ENCODE assay signal across 8 mouse cellular contexts in genomic region chr5:64136325-64136724, GRCm38 (mm10). TPM values are rescaled to one million over a fixed set of nuclear protein-coding genes. Genes with fewer than 3 reads are reported as not detected.
DNase-seq lines count a peak whose midpoint lies in the region; ATAC-seq and TF ChIP-seq lines count a peak whose summit lies in the region.
"Had no signal": no experiment of that assay in that cellular context is flagged by ENCODE, and none has a peak within 500 bp of the region (broad histone marks: within the 10 kb centered on the region; RNA-seq: fewer than 3 reads in every experiment).

No protein-coding gene starts in this region.

- H3K27me3 ChIP-seq in ES-Bruce4 (ENCODE audit: control insufficient read depth, insufficient read depth, low read length, poor library complexity, severe bottlenecking), result no peaks in the 10 kb centered on the region
- no peaks in the 10 kb centered on the region for H3K27me3 ChIP-seq in hindbrain, embryonic 14.5 days (ENCODE audit: control insufficient read depth, insufficient read depth, low read length)

- no peak for TF ChIP-seq EP300 in ES-Bruce4 (IDR thresholded peaks at IDR 0.05; ENCODE audit: insufficient read depth, low read depth, low read length)

- no peak overlapping the region for H3K27ac ChIP-seq in layer of hippocampus, adult 2 months
- H3K27ac ChIP-seq in ES-Bruce4 (ENCODE audit: insufficient read depth, low read length), result no peak overlapping the region
- H3K27ac ChIP-seq in bone marrow, adult 2 months (ENCODE audit: control insufficient read depth, insufficient read depth, low read depth, low read length, poor library complexity), result no peak overlapping the region
- no peak overlapping the region for H3K27ac ChIP-seq in hindbrain, embryonic 14.5 days

- peak; percentile 45; the same call in 1 of the 2 replicates for ATAC-seq in megakaryocyte, adult 5-6 weeks (ENCODE audit: poor library complexity, severe bottlenecking)
- ATAC-seq in hindbrain, embryonic 14.5 days (ENCODE audit: low FRiP score), result no peak
- ATAC-seq: forebrain, embryonic 16.5 days had no signal

- no peak overlapping the region for H3K9ac ChIP-seq in ES-Bruce4 (ENCODE audit: low read depth, poor library complexity, severe bottlenecking)
- no peak overlapping the region for H3K9ac ChIP-seq in hindbrain, embryonic 14.5 days

- 69% methylated on average over 5 of the region's 5 CpGs for WGBS in bone marrow, adult 2 months
- 79% methylated on average over 5 of the region's 5 CpGs for WGBS in hindbrain, embryonic 14.5 days

- TF ChIP-seq CTCF in layer of hippocampus, adult 2 months (conservative IDR thresholded peaks at IDR 0.05), result peak; percentile 72
- peak; percentile 70 for TF ChIP-seq CTCF in ES-Bruce4 (IDR thresholded peaks at IDR 0.05; ENCODE audit: low read depth, low read length)
- TF ChIP-seq CTCF in bone marrow, adult 2 months (IDR thresholded peaks at IDR 0.05; ENCODE audit: control insufficient read depth, insufficient read depth, low read length), result peak; percentile 68

- no peak for TF ChIP-seq POLR2A in ES-Bruce4 (IDR thresholded peaks at IDR 0.05; ENCODE audit: insufficient read depth, low read length)
- no peak for TF ChIP-seq POLR2A in bone marrow, adult 2 months (IDR thresholded peaks at IDR 0.05; ENCODE audit: borderline replicate concordance, control insufficient read depth, low read depth, low read length)

- H3K36me3 ChIP-seq in ES-Bruce4 (ENCODE audit: control insufficient read depth, insufficient read depth, low read length, poor library complexity, severe bottlenecking), result no peaks in the 10 kb centered on the region
- no peaks in the 10 kb centered on the region for H3K36me3 ChIP-seq in hindbrain, embryonic 14.5 days (replicated peaks; ENCODE audit: control insufficient read depth, insufficient read depth)

- H3K4me3 ChIP-seq in layer of hippocampus, adult 2 months, result no peak overlapping the region
- H3K4me3 ChIP-seq in ES-Bruce4 (ENCODE audit: low read depth, low read length), result no peak overlapping the region
- H3K4me3 ChIP-seq in bone marrow, adult 2 months (replicated peaks; ENCODE audit: control insufficient read depth, low read depth, low read length), result no peak overlapping the region
- no peak overlapping the region for H3K4me3 ChIP-seq in hindbrain, embryonic 14.5 days (replicated peaks; ENCODE audit: low read length)

- H3K4me2 ChIP-seq in hindbrain, embryonic 14.5 days (replicated peaks), result no peak overlapping the region

- no peak for DNase-seq in layer of hippocampus, adult 2 months (ENCODE audit: low spot score in 2 of 2)
- DNase-seq in layer of hippocampus, postnatal 10 days (ENCODE audit: low spot score in 2 of 2), result no peak
- DNase-seq in cerebellum, adult 9-10 months, result no peak
- DNase-seq in hindbrain, embryonic 14.5 days (ENCODE audit: low spot score), result no peak

- no peaks in the 10 kb centered on the region for H3K9me3 ChIP-seq in ES-Bruce4 (replicated peaks; ENCODE audit: control insufficient read depth, insufficient read depth, low read length, poor library complexity, severe bottlenecking)
- H3K9me3 ChIP-seq in hindbrain, embryonic 14.5 days (ENCODE audit: control insufficient read depth, low read length), result no peaks in the 10 kb centered on the region

- H3K4me1 ChIP-seq in ES-Bruce4 (ENCODE audit: control insufficient read depth, insufficient read depth, low read length), result no peaks in the 10 kb centered on the region
- peaks cover 2% of the 10 kb centered on the region; the same call in 1 of the 2 replicates for H3K4me1 ChIP-seq in bone marrow, adult 2 months (ENCODE audit: control insufficient read depth, insufficient read depth, low read length)
- no peaks in the 10 kb centered on the region for H3K4me1 ChIP-seq in hindbrain, embryonic 14.5 days (replicated peaks; ENCODE audit: control insufficient read depth, insufficient read depth, low read length)

RNA-seq across cellular contexts. Expression of gene Tbc1d1, which starts 19.8 kb away (rescaled TPM):
- 10 to 100 TPM; 26.6 to 33.2 TPM for total RNA-seq in layer of hippocampus, adult 2 months (2021)
- 10 to 100 TPM; 22.2 to 24.3 TPM for total RNA-seq in layer of hippocampus, postnatal 10 days (2021)
- polyA plus RNA-seq in ES-Bruce4 (2011; ENCODE audit: insufficient read depth, insufficient read length, low read depth, missing spikeins), result 40.6 and 46.2 TPM in 2 replicates
- polyA plus RNA-seq in bone marrow, adult 2 months (2011; ENCODE audit: insufficient read depth, insufficient read length, low replicate concordance, missing spikeins), result 5.2 and 10.3 TPM in 2 replicates
- total RNA-seq in megakaryocyte, adult 5-6 weeks (2015), result 37.1 and 37.3 TPM in 2 replicates
- 54.6 and 55.6 TPM in 2 replicates for total RNA-seq in megakaryocyte, adult 5-6 weeks (2017)
- polyA plus RNA-seq in hindbrain, embryonic 14.5 days (2014; fragmentation: Nextera tagmentation; extraction: Ambion mirVana), result 15.4 and 15.5 TPM in 2 replicates

RNA-seq across cellular contexts. Expression of gene Pgm2, which starts 43.6 kb away (rescaled TPM):
- total RNA-seq in layer of hippocampus, adult 2 months (2021), result 10 to 100 TPM; 10.6 to 11.7 TPM
- total RNA-seq in layer of hippocampus, postnatal 10 days (2021), result 10 to 100 TPM; 13.4 to 15.9 TPM
- polyA plus RNA-seq in ES-Bruce4 (2011; ENCODE audit: insufficient read depth, insufficient read length, low read depth, missing spikeins), result 40.9 and 45.7 TPM in 2 replicates
- polyA plus RNA-seq in bone marrow, adult 2 months (2011; ENCODE audit: insufficient read depth, insufficient read length, low replicate concordance, missing spikeins), result 9.0 and 19.3 TPM in 2 replicates
- total RNA-seq in megakaryocyte, adult 5-6 weeks (2015), result 42.4 and 53.4 TPM in 2 replicates
- total RNA-seq in megakaryocyte, adult 5-6 weeks (2017), result 40.5 and 41.3 TPM in 2 replicates
- 19.2 and 21.6 TPM in 2 replicates for polyA plus RNA-seq in hindbrain, embryonic 14.5 days (2014; fragmentation: Nextera tagmentation; extraction: Ambion mirVana)
